Mouse (Mus musculus) c-Kit-positive CD71-positive TER-119-negative erythroid progenitor cells, embryonic 14.5 days (primary cell): ENCODE results near the gene Slamf8.

Source experiments
- DNase-seq: peaks from one replicate; pipeline ENCODE4 v3.0.0-alpha.2; 2013; ENCODE audit warnings: low read depth

Gene Slamf8

DNA sequence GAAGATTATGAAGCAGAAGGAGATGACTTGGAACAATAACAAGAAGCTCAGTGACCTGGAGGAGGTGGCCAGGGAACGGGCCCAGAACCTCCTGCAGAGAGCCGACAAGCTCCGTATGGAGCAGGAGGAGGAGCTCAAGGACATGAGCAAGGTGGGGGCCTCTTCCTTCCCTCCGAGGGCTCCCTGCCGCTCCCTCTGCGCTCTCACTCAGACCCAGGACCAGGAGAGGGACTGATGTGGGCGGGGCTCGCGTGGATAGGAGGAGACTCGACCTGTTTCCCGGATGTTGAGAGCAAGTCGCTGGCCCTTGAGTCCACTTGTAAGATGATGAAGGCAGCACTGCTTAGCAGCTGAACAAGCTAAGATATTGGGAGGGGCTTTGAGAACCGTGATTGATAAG is 57.8 kb downstream of the Slamf8 start:
- DNase-seq: no peak
